In the genomic region with DNA sequence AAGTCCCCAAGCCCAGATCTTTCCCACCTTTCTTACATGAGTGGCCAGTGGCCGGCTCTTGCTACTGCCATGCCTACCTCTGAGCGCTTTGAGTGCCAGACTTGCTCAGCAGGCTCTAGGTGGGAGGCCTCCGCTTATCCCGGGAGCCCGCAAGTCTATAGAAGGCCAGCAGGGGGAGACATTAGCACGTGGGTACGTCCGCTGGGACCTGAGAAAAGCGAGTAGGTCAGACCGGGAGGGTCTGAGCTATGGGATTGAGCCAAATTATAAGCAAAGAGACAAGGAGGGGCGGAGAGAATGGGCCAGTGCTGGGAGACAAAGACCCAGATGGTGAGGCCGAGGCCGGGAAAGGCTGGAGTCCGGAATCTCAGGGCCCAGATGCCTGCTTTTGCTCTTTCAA, we compare ENCODE assay signal across 8 mouse cellular contexts. TPM values are rescaled to one million over a fixed set of nuclear protein-coding genes. Genes with fewer than 3 reads are reported as not detected.
A peak's percentile ranks its signal among the peaks of the same experiment; 100 is the strongest.
DNase-seq lines count a peak whose midpoint lies in the region; ATAC-seq and TF ChIP-seq lines count a peak whose summit lies in the region.

No protein-coding gene starts in this region.

- no peak overlapping the region for H3K27ac ChIP-seq in cortical plate, adult 2 months (ENCODE audit: insufficient read depth, low read length)
- no peak overlapping the region for H3K27ac ChIP-seq in left cerebral cortex, adult 2 months

- no peak for TF ChIP-seq POLR2A in cortical plate, adult 2 months (IDR thresholded peaks at IDR 0.05; ENCODE audit: extremely low read depth, insufficient read depth, low read length)

- TF ChIP-seq CTCF in cortical plate, adult 2 months (IDR thresholded peaks at IDR 0.05; ENCODE audit: extremely low read depth, insufficient read depth, low read length) = no peak
- peak; percentile 79 for TF ChIP-seq CTCF in left cerebral cortex, adult 2 months (IDR thresholded peaks at IDR 0.05)

- H3K4me1 ChIP-seq in cortical plate, adult 2 months (ENCODE audit: control insufficient read depth, insufficient read depth, low read length) = no peaks in the 10 kb centered on the region

- H3K4me3 ChIP-seq in cortical plate, adult 2 months (ENCODE audit: insufficient read depth, low read length) = peak overlapping the region; percentile 74; the same call in 1 of the 2 replicates
- 0 out of 2 replicates have a peak overlapping the region, but pooled peaks have one; percentile 6 for H3K4me3 ChIP-seq in left cerebral cortex, adult 2 months

- peak; percentile 71 for ATAC-seq in megakaryocyte, adult 5-6 weeks (ENCODE audit: poor library complexity, severe bottlenecking)

- intact Hi-C loops in left cerebral cortex, adult 2 months (cut with DNase I) = loop anchor here (1.0 to 10.0 kb wide), 9 partner anchors 300 to 1987 kb away; a partner anchor contains a TSS

- DNase-seq in adrenal gland, adult (ENCODE audit: inconsistent age in 2 of 2, low spot score in 1 of 2) = peak; percentile 85 to 95
- DNase-seq in gastrocnemius, postnatal 10 days = peak; percentile 67
- DNase-seq in hindlimb bud, embryonic 11.5 days (ENCODE audit: extremely low spot score, low read depth, low spot score) = peak; percentile 70
- DNase-seq in left cerebral cortex, adult 2 months (ENCODE audit: extremely low spot score in 1 of 2, low spot score in 2 of 2) = peak; percentile 79 to 82
- DNase-seq in right cerebral cortex, postnatal 10 days (ENCODE audit: low spot score in 2 of 2) = peak; percentile 84 to 88
- peak; percentile 70 to 79 for DNase-seq in urinary bladder, postnatal 4 days (ENCODE audit: low spot score in 2 of 2)

RNA-seq across cellular contexts. Expression of a gene that starts 1.0 kb away (rescaled TPM):
- polyA plus RNA-seq in cortical plate, adult 2 months (2012; rRNA removed) = 8.2 and 8.3 TPM in 2 replicates
- total RNA-seq in gastrocnemius, postnatal 10 days (2021) = 10 to 100 TPM; 11.3 to 17.0 TPM
- 10 to 100 TPM; 17.3 to 23.2 TPM for total RNA-seq in left cerebral cortex, adult 2 months (2021)
- 1.1 and 1.5 TPM in 2 replicates for total RNA-seq in megakaryocyte, adult 5-6 weeks (2015)
- total RNA-seq in megakaryocyte, adult 5-6 weeks (2017) = 0.95 and 1.4 TPM in 2 replicates

Comparison
In these comparisons a context has a peak if more than half of its experiments do, and no peak if none do; other contexts are left out.
1. RNA of a gene that starts 1.0 kb away (total RNA-seq): 17.3 to 23.2 TPM in left cerebral cortex, adult 2 months and 11.3 to 17.0 TPM in gastrocnemius, postnatal 10 days; 0.95 to 1.5 TPM in megakaryocyte, adult 5-6 weeks; every median in the first group is over 4 times any median in the second.
2. Peak in every context shown above with its lines, with median percentiles within 50 percentile points of each other: DNase-seq.